Mouse (Mus musculus) hindbrain, embryonic 12.5 days (tissue): ENCODE results near the gene Szrd1. TPM values are rescaled to one million over a fixed set of nuclear protein-coding genes. Genes with fewer than 3 reads are reported as not detected.

Experiments
- ATAC-seq: fragments of 200-750 bp; cut with Nextera tagmentation; 2 replicates; pipeline ENCODE4 v1.8.0; 2017; ENCODE audit warnings: moderate TSS enrichment; ENCODE audit not compliant: low FRiP score
- H3K27ac ChIP-seq: fragments of 300-500 bp; sonication (generic); 2 replicates; pipeline ENCODE4 v1.5.1; 2016; ENCODE audit warnings: mild to moderate bottlenecking
- H3K27me3 ChIP-seq: fragments of 300-500 bp; sonication (generic); 2 replicates; pipeline ENCODE4 v1.6.1; 2016; ENCODE audit warnings: mild to moderate bottlenecking
- H3K36me3 ChIP-seq: fragments of 300-500 bp; sonication (generic); 2 replicates; pipeline ENCODE4 v1.6.1; 2016; ENCODE audit warnings: mild to moderate bottlenecking
- H3K4me1 ChIP-seq: fragments of 300-500 bp; sonication (generic); 2 replicates; pipeline ENCODE4 v1.6.1; 2016
- H3K4me2 ChIP-seq: fragments of 300-500 bp; sonication (generic); replicated peaks from 2 replicates; pipeline ENCODE4 v1.6.1; 2016; ENCODE audit warnings: mild to moderate bottlenecking
- H3K4me3 ChIP-seq: fragments of 300-500 bp; sonication (generic); 2 replicates; pipeline ENCODE4 v1.5.1; 2016; ENCODE audit warnings: mild to moderate bottlenecking
- H3K9ac ChIP-seq: fragments of 300-500 bp; sonication (generic); 2 replicates; pipeline ENCODE4 v1.6.1; 2016; ENCODE audit warnings: mild to moderate bottlenecking, moderate library complexity
- H3K9me3 ChIP-seq: fragments of 300-500 bp; sonication (generic); replicated peaks from 2 replicates; pipeline ENCODE4 v1.6.1; 2016; ENCODE audit warnings: mild to moderate bottlenecking
- WGBS: fragments of 180-500 bp; shearing (Covaris S2); methylation state at CpG from one replicate; pipeline ENCODE4 v1.1.7; 2016; 5-methylcytosine and 5-hydroxymethylcytosine counted together
- polyA plus RNA-seq: library from polyadenylated mRNA; unstranded; fragments of >200 nt; fragmentation: Nextera tagmentation; extraction: Ambion mirVana; gene quantifications from 2 replicates; pipeline ENCODE4 v1.2.1, GENCODE M21; 2016

The Szrd1 gene
- polyA plus RNA-seq, 1 experiment from 2014 or later: 30.7 TPM

- Histone ChIP-seq H3K4me2 (no peak overlapping the region), H3K27ac (no peak overlapping the region), H3K4me1 (peaks cover 10% of the 10 kb centered on the region), H3K36me3 (peaks cover 13% of the 10 kb centered on the region; the same call in 1 of the 2 replicates), H3K4me3 (no peak overlapping the region), H3K9me3 (peaks cover 9% of the 10 kb centered on the region; the same call in 1 of the 2 replicates), H3K27me3 (no peaks in the 10 kb centered on the region), H3K9ac (no peak overlapping the region)
- WGBS: 91% methylated on average over 5 of the region's 5 CpGs
- no peak for ATAC-seq
Observed at GRCm38 (mm10) chr4:141163729-141164128, 24.2 kb upstream of the Szrd1 start.

GRCm38 (mm10) chr4:141161699-141162208 is 22.2 kb upstream of the Szrd1 start:
- H3K9ac ChIP-seq: no peak overlapping the region
- H3K4me3 ChIP-seq: no peak overlapping the region
- H3K27ac ChIP-seq: no peak overlapping the region
- no peak overlapping the region for H3K4me2 ChIP-seq
- H3K27me3 ChIP-seq: no peaks in the 10 kb centered on the region
- no peak for ATAC-seq
- WGBS: 96% methylated on average over 6 of the region's 6 CpGs
- peaks cover 5% of the 10 kb centered on the region; the same call in 1 of the 2 replicates for H3K36me3 ChIP-seq
- peaks cover 9% of the 10 kb centered on the region; the same call in 1 of the 2 replicates for H3K9me3 ChIP-seq
- H3K4me1 ChIP-seq: peaks cover 15% of the 10 kb centered on the region

- Histone ChIP-seq H3K4me2 (no peak overlapping the region), H3K4me1 (peaks cover 17% of the 10 kb centered on the region), H3K9ac (no peak overlapping the region), H3K36me3 (peaks cover 5% of the 10 kb centered on the region; the same call in 1 of the 2 replicates), H3K27me3 (no peaks in the 10 kb centered on the region), H3K9me3 (peaks cover 9% of the 10 kb centered on the region; the same call in 1 of the 2 replicates), H3K4me3 (no peak overlapping the region), H3K27ac (no peak overlapping the region)
- 92% methylated on average over 4 of the region's 4 CpGs for WGBS
- ATAC-seq: no peak
Observed at GRCm38 (mm10) chr4:141160193-141160592, 20.6 kb upstream of the Szrd1 start.

GRCm38 (mm10) chr4:141159666-141160065 is 20.1 kb upstream of the Szrd1 start:
- Histone ChIP-seq H3K9ac (no peak overlapping the region), H3K36me3 (peaks cover 3% of the 10 kb centered on the region; the same call in 1 of the 2 replicates), H3K9me3 (peaks cover 6% of the 10 kb centered on the region; the same call in 1 of the 2 replicates), H3K4me3 (no peak overlapping the region), H3K4me1 (peaks cover 17% of the 10 kb centered on the region), H3K27ac (no peak overlapping the region), H3K4me2 (no peak overlapping the region), H3K27me3 (no peaks in the 10 kb centered on the region)
- no peak for ATAC-seq
- 78% methylated on average over 5 of the region's 5 CpGs for WGBS

- H3K9ac ChIP-seq: no peak overlapping the region
- H3K4me3 ChIP-seq: no peak overlapping the region
- 0 out of 2 replicates have a peak, but pooled peaks cover 3% of the 10 kb centered on the region for H3K9me3 ChIP-seq
- peaks cover 17% of the 10 kb centered on the region for H3K4me1 ChIP-seq
- no peaks in the 10 kb centered on the region for H3K36me3 ChIP-seq
- no peak overlapping the region for H3K27ac ChIP-seq
- no peaks in the 10 kb centered on the region for H3K27me3 ChIP-seq
- H3K4me2 ChIP-seq: no peak overlapping the region
- 57% methylated on average over 11 of the region's 11 CpGs for WGBS
- no peak for ATAC-seq
Observed at GRCm38 (mm10) chr4:141159093-141159492, 19.5 kb upstream of the Szrd1 start.

GRCm38 (mm10) chr4:141158609-141159008 is 19.0 kb upstream of the Szrd1 start:
- peaks cover 17% of the 10 kb centered on the region for H3K4me1 ChIP-seq
- H3K4me2 ChIP-seq: no peak overlapping the region
- no peaks in the 10 kb centered on the region for H3K27me3 ChIP-seq
- H3K9me3 ChIP-seq: no peaks in the 10 kb centered on the region
- no peak overlapping the region for H3K4me3 ChIP-seq
- no peak for ATAC-seq
- H3K9ac ChIP-seq: no peak overlapping the region
- H3K27ac ChIP-seq: no peak overlapping the region
- H3K36me3 ChIP-seq: no peaks in the 10 kb centered on the region
- WGBS: 87% methylated on average over 2 of the region's 2 CpGs

- Histone ChIP-seq H3K27ac (no peak overlapping the region), H3K27me3 (no peaks in the 10 kb centered on the region), H3K36me3 (no peaks in the 10 kb centered on the region), H3K4me1 (peaks cover 17% of the 10 kb centered on the region), H3K4me3 (no peak overlapping the region), H3K9me3 (no peaks in the 10 kb centered on the region), H3K4me2 (no peak overlapping the region), H3K9ac (no peak overlapping the region)
- 78% methylated on average over 4 of the region's 4 CpGs for WGBS
- ATAC-seq: no peak
Observed at GRCm38 (mm10) chr4:141157485-141157884, 17.9 kb upstream of the Szrd1 start.

GRCm38 (mm10) chr4:141149116-141149515 is 9.5 kb upstream of the Szrd1 start:
- no peak for ATAC-seq
- Histone ChIP-seq H3K27me3 (no peaks in the 10 kb centered on the region), H3K36me3 (no peaks in the 10 kb centered on the region), H3K27ac (no peak overlapping the region), H3K4me1 (peaks cover 23% of the 10 kb centered on the region), H3K4me2 (peak overlapping the region; percentile 68), H3K9me3 (no peaks in the 10 kb centered on the region), H3K9ac (peak overlapping the region; percentile 96), H3K4me3 (peak overlapping the region; percentile 96)
- 29% methylated on average over 7 of the region's 7 CpGs for WGBS

GRCm38 (mm10) chr4:141148009-141148801 is 8.6 kb upstream of the Szrd1 start:
- peak overlapping the region; percentile 96 for H3K9ac ChIP-seq
- no peaks in the 10 kb centered on the region for H3K27me3 ChIP-seq
- peak; percentile 83 for ATAC-seq
- no peaks in the 10 kb centered on the region for H3K36me3 ChIP-seq
- H3K27ac ChIP-seq: peak overlapping the region; percentile 87
- under 1% methylated on average over 66 of the region's 66 CpGs for WGBS
- peaks cover 23% of the 10 kb centered on the region for H3K4me1 ChIP-seq
- no peaks in the 10 kb centered on the region for H3K9me3 ChIP-seq
- peak overlapping the region; percentile 96 for H3K4me3 ChIP-seq
- peak overlapping the region; percentile 68 for H3K4me2 ChIP-seq

- WGBS: 10% methylated on average over 56 of the region's 58 CpGs
- ATAC-seq: peak; percentile 84
Observed at GRCm38 (mm10) chr4:141147112-141148008, 7.8 kb upstream of the Szrd1 start, which contains the start of gene Fbxo42. Gene Fbxo42 (plus strand): TSS chr4:141147913.

GRCm38 (mm10) chr4:141146491-141147033 is 7.0 kb upstream of the Szrd1 start:
- ATAC-seq: no peak
- peak overlapping the region; percentile 68; the same call in 1 of the 2 replicates for H3K4me2 ChIP-seq
- no peaks in the 10 kb centered on the region for H3K9me3 ChIP-seq
- H3K4me1 ChIP-seq: peaks cover 19% of the 10 kb centered on the region
- no peaks in the 10 kb centered on the region for H3K36me3 ChIP-seq
- H3K4me3 ChIP-seq: no peak overlapping the region
- no peak overlapping the region for H3K9ac ChIP-seq
- no peak overlapping the region for H3K27ac ChIP-seq
- no peaks in the 10 kb centered on the region for H3K27me3 ChIP-seq
- WGBS: 95% methylated on average over 6 of the region's 6 CpGs

More at GRCm38 (mm10) chr4:141147112-141148008, 7.8 kb upstream of the Szrd1 start, which contains the start of gene Fbxo42:
- H3K9me3 ChIP-seq: no peaks in the 10 kb centered on the region
- H3K4me3 ChIP-seq: peak within 1 kb of the TSS; percentile 96
- peaks cover 23% of the 10 kb centered on the region for H3K4me1 ChIP-seq
- H3K27ac ChIP-seq: peak within 1 kb of the TSS; percentile 87
- peak within 1 kb of the TSS; percentile 96 for H3K9ac ChIP-seq
- H3K36me3 ChIP-seq: no peaks in the 10 kb centered on the region
- peak within 1 kb of the TSS; percentile 68 for H3K4me2 ChIP-seq
- no peaks in the 10 kb centered on the region for H3K27me3 ChIP-seq
